Mouse (Mus musculus) midbrain, embryonic 14.5 days (tissue): ENCODE data around the gene Plcb4. TPM values are rescaled to one million over a fixed set of nuclear protein-coding genes. Genes with fewer than 3 reads are reported as not detected.
A peak's percentile ranks its signal among the peaks of the same experiment; 100 is the strongest.

Experiments used
- ATAC-seq: fragments of 200-750 bp; cut with Nextera tagmentation; 2 replicates; pipeline ENCODE4 v1.8.0; 2017; ENCODE audit warnings: moderate number of reproducible peaks, moderate library complexity; ENCODE audit not compliant: low FRiP score, low TSS enrichment
- DNase-seq: peaks from one replicate; pipeline ENCODE4 v3.0.0-alpha.2; 2015
- H3K27ac ChIP-seq: fragments of 300-500 bp; sonication (generic); replicated peaks from 2 replicates; pipeline ENCODE4 v1.5.1; 2014; ENCODE audit warnings: mild to moderate bottlenecking, low read depth, low read length, moderate library complexity
- H3K27me3 ChIP-seq: fragments of 300-500 bp; sonication (generic); 2 replicates; pipeline ENCODE4 v1.6.1; 2014; ENCODE audit warnings: low read length, control low read depth, mixed read lengths; ENCODE audit not compliant: control insufficient read depth, insufficient read depth
- H3K36me3 ChIP-seq: fragments of 300-500 bp; sonication (generic); 2 replicates; pipeline ENCODE4 v1.6.1; 2014; ENCODE audit warnings: low read length, control low read depth; ENCODE audit not compliant: control insufficient read depth, insufficient read depth
- H3K4me1 ChIP-seq: fragments of 300-500 bp; sonication (generic); 2 replicates; pipeline ENCODE4 v1.6.1; 2014; ENCODE audit warnings: mild to moderate bottlenecking, antibody characterized with exemption, low read length, control low read depth; ENCODE audit not compliant: control insufficient read depth, insufficient read depth
- H3K4me2 ChIP-seq: fragments of 300-500 bp; sonication (generic); 2 replicates; pipeline ENCODE4 v1.6.1; 2014; ENCODE audit warnings: mild to moderate bottlenecking, low read length, moderate library complexity
- H3K4me3 ChIP-seq: fragments of 300-500 bp; sonication (generic); replicated peaks from 2 replicates; pipeline ENCODE4 v1.5.1; 2014; ENCODE audit warnings: low read depth, low read length
- H3K9ac ChIP-seq: fragments of 300-500 bp; sonication (generic); replicated peaks from 2 replicates; pipeline ENCODE4 v1.6.1; 2014; ENCODE audit warnings: mild to moderate bottlenecking, low read length, moderate library complexity
- H3K9me3 ChIP-seq: fragments of 300-500 bp; sonication (generic); 2 replicates; pipeline ENCODE4 v1.6.1; 2016; ENCODE audit warnings: low read length, control low read depth, mixed read lengths; ENCODE audit not compliant: control insufficient read depth
- WGBS: fragments of 180-500 bp; shearing (Covaris S2); extraction: QIAGEN DNeasy Blood & Tissue Kit; methylation state at CpG from one replicate; pipeline ENCODE4 v1.1.7; 2014; 5-methylcytosine and 5-hydroxymethylcytosine counted together
- polyA plus RNA-seq: library from polyadenylated mRNA; unstranded; fragments of >200 nt; fragmentation: Nextera tagmentation; extraction: Ambion mirVana; gene quantifications from 2 replicates; pipeline ENCODE4 v1.2.1, GENCODE M21; 2014

Gene Plcb4
- polyA plus RNA-seq, 1 experiment from 2014 or later = 52.4 TPM

- Histone ChIP-seq H3K27ac (peak overlapping the region; percentile 74), H3K9ac (peak overlapping the region; percentile 4; the same call in 1 of the 2 replicates), H3K9me3 (no peaks in the 10 kb centered on the region), H3K4me1 (peaks cover 45% of the 10 kb centered on the region), H3K4me3 (no peak overlapping the region), H3K27me3 (no peaks in the 10 kb centered on the region), H3K4me2 (peak overlapping the region; percentile 33), H3K36me3 (no peaks in the 10 kb centered on the region)
- WGBS = 31% methylated on average over 16 of the region's 16 CpGs
- ATAC-seq = no peak
- peak; percentile 58 for DNase-seq
Measured at GRCm38 (mm10) chr2:135717232-135718134, 58.7 kb downstream of the Plcb4 start.

GRCm38 (mm10) chr2:135722109-135722508 is 63.3 kb downstream of the Plcb4 start:
- no peak overlapping the region for H3K4me3 ChIP-seq
- WGBS = 43% methylated on average over 5 of the region's 5 CpGs
- DNase-seq (no peak), ATAC-seq (no peak)
- peak overlapping the region; percentile 49; the same call in 1 of the 2 replicates for H3K27ac ChIP-seq
- no peak overlapping the region for H3K9ac ChIP-seq
- H3K36me3 ChIP-seq = no peaks in the 10 kb centered on the region
- peaks cover 24% of the 10 kb centered on the region for H3K4me1 ChIP-seq
- H3K4me2 ChIP-seq = no peak overlapping the region
- H3K9me3 ChIP-seq = no peaks in the 10 kb centered on the region
- H3K27me3 ChIP-seq = no peaks in the 10 kb centered on the region

DNA sequence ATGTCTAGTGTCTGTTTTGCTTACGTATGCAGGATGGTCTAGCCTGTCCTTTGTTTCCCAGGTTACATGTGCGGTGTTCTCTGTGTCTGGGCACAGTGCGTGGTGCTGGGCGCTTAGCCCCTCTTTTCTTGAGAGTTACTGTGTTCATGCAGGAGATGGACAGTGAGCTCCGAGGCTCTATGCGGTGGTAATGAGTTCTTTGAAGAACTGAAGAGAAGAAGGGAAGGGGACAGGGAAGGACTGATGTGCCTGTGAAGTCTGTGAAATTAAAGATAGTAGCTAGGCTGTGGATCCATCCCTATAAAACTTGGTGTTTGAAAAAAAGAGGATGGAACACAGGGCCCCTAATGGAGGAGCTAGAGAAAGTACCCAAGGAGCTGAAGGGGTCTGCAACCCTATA is 64.6 kb downstream of the Plcb4 start:
- Histone ChIP-seq H3K4me3 (no peak overlapping the region), H3K36me3 (no peaks in the 10 kb centered on the region), H3K27me3 (no peaks in the 10 kb centered on the region), H3K4me2 (no peak overlapping the region), H3K9me3 (no peaks in the 10 kb centered on the region), H3K9ac (no peak overlapping the region), H3K4me1 (peaks cover 16% of the 10 kb centered on the region), H3K27ac (no peak overlapping the region)
- WGBS = 89% methylated on average over 6 of the region's 6 CpGs
- ATAC-seq (no peak), DNase-seq (no peak)

DNA sequence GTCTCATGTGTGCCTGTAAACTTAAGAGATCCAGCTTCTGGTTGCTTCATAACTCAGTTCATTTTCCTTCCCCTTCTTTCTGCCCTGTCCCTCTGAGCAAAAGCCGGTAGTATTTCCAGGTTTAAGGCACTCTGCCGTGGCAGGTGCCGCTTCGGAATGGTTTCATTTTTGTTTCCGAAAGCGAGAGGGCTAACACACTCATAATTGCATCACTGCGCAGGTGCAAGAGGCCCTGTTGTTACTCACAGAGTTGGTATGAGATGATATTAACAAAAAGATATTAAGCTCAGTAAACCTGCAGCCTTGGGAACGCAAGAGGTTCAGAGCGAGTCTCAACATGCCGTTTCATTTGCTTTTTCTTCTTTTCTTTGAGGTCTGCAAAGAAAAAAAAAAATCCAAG is 65.7 kb downstream of the Plcb4 start:
- DNase-seq (no peak), ATAC-seq (no peak)
- Histone ChIP-seq H3K9me3 (no peaks in the 10 kb centered on the region), H3K4me2 (no peak overlapping the region), H3K27me3 (no peaks in the 10 kb centered on the region), H3K27ac (no peak overlapping the region), H3K36me3 (no peaks in the 10 kb centered on the region), H3K4me1 (peaks cover 16% of the 10 kb centered on the region), H3K4me3 (no peak overlapping the region), H3K9ac (no peak overlapping the region)
- WGBS = 89% methylated on average over 10 of the region's 10 CpGs

GRCm38 (mm10) chr2:135725362-135725761 is 66.6 kb downstream of the Plcb4 start:
- H3K9me3 ChIP-seq = no peaks in the 10 kb centered on the region
- no peak overlapping the region for H3K9ac ChIP-seq
- no peak overlapping the region for H3K27ac ChIP-seq
- no peak for ATAC-seq
- H3K27me3 ChIP-seq = no peaks in the 10 kb centered on the region
- 88% methylated on average over 4 of the region's 4 CpGs for WGBS
- H3K36me3 ChIP-seq = no peaks in the 10 kb centered on the region
- H3K4me2 ChIP-seq = no peak overlapping the region
- DNase-seq = no peak
- H3K4me1 ChIP-seq = peaks cover 16% of the 10 kb centered on the region
- no peak overlapping the region for H3K4me3 ChIP-seq

DNA sequence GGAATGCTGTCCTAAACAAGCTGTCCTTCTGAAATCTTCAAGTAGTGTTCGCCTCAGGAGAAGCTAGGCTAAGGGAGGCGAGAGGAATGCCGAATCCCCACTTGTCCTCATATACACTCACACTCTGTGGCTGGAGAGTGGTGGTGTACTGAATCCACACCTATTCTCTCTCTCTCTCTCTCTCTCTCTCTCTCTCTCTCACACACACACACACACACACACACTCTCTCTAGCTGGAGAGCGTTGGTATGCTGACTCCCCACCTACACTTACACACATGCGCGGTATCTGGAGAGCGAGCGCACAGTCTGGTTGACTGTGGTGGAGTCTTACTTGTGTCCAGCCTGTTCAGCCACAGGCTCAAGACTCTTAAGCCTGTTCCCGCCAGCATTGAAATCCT is 68.3 kb downstream of the Plcb4 start:
- Histone ChIP-seq H3K4me3 (no peak overlapping the region), H3K4me1 (peaks cover 7% of the 10 kb centered on the region), H3K27me3 (no peaks in the 10 kb centered on the region), H3K4me2 (no peak overlapping the region), H3K36me3 (no peaks in the 10 kb centered on the region), H3K27ac (no peak overlapping the region), H3K9me3 (no peaks in the 10 kb centered on the region), H3K9ac (no peak overlapping the region)
- DNase-seq (no peak), ATAC-seq (no peak)
- WGBS = 91% methylated on average over 9 of the region's 9 CpGs

DNA sequence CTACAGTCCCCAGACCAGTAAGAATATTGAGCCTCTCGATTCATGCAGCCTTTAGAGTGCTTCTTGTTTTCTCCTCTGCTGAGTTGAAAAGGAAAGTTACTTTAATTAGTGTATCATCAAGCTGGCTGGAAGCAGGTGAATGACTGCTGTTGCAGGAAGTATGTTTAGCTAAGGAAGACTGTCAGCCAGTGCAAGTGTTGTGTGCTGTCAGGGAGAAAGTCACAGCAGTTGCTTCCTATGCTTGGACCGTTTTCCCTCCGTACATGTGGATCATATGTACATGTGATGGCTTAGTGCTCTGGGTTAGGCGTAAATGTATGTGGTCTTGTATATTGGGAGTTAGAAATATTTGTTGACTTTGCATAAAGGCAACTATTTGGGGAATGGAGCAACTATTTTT is 69.1 kb downstream of the Plcb4 start:
- Histone ChIP-seq H3K4me3 (no peak overlapping the region), H3K9me3 (no peaks in the 10 kb centered on the region), H3K4me2 (no peak overlapping the region), H3K36me3 (no peaks in the 10 kb centered on the region), H3K27ac (no peak overlapping the region; the same call in 1 of the 2 replicates), H3K4me1 (0 out of 2 replicates have a peak, but pooled peaks cover 2% of the 10 kb centered on the region), H3K9ac (no peak overlapping the region), H3K27me3 (no peaks in the 10 kb centered on the region)
- ATAC-seq (no peak), DNase-seq (no peak)
- WGBS = 87% methylated on average over 4 of the region's 4 CpGs

GRCm38 (mm10) chr2:135731591-135731990 is 72.8 kb downstream of the Plcb4 start:
- no peaks in the 10 kb centered on the region for H3K9me3 ChIP-seq
- H3K4me2 ChIP-seq = no peak overlapping the region
- H3K27ac ChIP-seq = no peak overlapping the region
- H3K27me3 ChIP-seq = no peaks in the 10 kb centered on the region
- H3K36me3 ChIP-seq = no peaks in the 10 kb centered on the region
- no peak overlapping the region for H3K4me3 ChIP-seq
- WGBS = 76% methylated on average over 6 of the region's 6 CpGs
- peaks cover 10% of the 10 kb centered on the region; the same call in 1 of the 2 replicates for H3K4me1 ChIP-seq
- no peak for ATAC-seq
- no peak overlapping the region for H3K9ac ChIP-seq
- DNase-seq = no peak

DNA sequence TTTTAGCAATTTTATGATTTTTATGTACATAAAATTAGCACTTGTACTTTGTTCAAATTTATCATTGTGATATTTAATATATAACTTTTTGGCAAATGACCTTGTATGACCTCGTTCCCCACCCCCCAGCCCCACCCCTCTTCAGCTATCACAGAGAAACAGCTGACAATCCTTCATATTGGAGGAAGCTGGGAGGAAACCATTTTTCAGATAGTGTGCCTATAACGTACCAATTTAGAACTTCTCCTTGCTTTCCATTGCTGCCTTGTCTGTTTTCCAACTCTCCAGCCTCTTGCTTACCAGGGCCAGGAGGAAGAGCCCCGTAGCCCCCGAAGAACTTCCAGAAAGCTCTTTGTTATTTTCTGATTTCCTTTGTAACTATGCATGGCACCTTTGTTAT is 73.8 kb downstream of the Plcb4 start:
- no peak for DNase-seq
- H3K4me2 ChIP-seq = no peak overlapping the region
- no peak overlapping the region for H3K4me3 ChIP-seq
- H3K27me3 ChIP-seq = no peaks in the 10 kb centered on the region
- no peaks in the 10 kb centered on the region for H3K9me3 ChIP-seq
- no peaks in the 10 kb centered on the region for H3K36me3 ChIP-seq
- no peak for ATAC-seq
- H3K4me1 ChIP-seq = peaks cover 10% of the 10 kb centered on the region; the same call in 1 of the 2 replicates
- no peak overlapping the region for H3K9ac ChIP-seq
- 83% methylated on average over 4 of the region's 4 CpGs for WGBS
- no peak overlapping the region for H3K27ac ChIP-seq
